Mouse (Mus musculus) fibroblast of lung, adult 2 months (primary cell): ENCODE data around the gene Per2.

Experiments used
- DNase-seq: peaks from one replicate; pipeline ENCODE4 v3.0.0-alpha.2; 2011; ENCODE audit warnings: low read depth

Per2 gene

GRCm38 (mm10) chr1:91380453-91381090, 78.6 kb downstream of the Per2 start:
- DNase-seq = peak; percentile 73

GRCm38 (mm10) chr1:91373414-91373835, 85.7 kb downstream of the Per2 start:
- DNase-seq = no peak

GRCm38 (mm10) chr1:91370055-91370454, 89.1 kb downstream of the Per2 start:
- DNase-seq = no peak

- no peak for DNase-seq
Observed at GRCm38 (mm10) chr1:91369408-91369807, 89.7 kb downstream of the Per2 start.

GRCm38 (mm10) chr1:91367295-91367694, 91.8 kb downstream of the Per2 start:
- DNase-seq = no peak

GRCm38 (mm10) chr1:91366215-91367108, 92.7 kb downstream of the Per2 start, which contains the start of gene Erfe:
Erfe (plus strand) TSS chr1:91366430.
- DNase-seq = no peak
